Mouse (Mus musculus) midbrain, embryonic 10.5 days (tissue): ENCODE data around the gene Mmp2. TPM values are rescaled to one million over a fixed set of nuclear protein-coding genes. Genes with fewer than 3 reads are reported as not detected.

ENCODE experiments used
- polyA plus RNA-seq: library from polyadenylated mRNA; unstranded; fragments of >200 nt; fragmentation: Nextera tagmentation; extraction: Ambion mirVana; gene quantifications from 2 replicates; pipeline ENCODE4 v1.2.1, GENCODE M21; 2016

The Mmp2 gene
- polyA plus RNA-seq, 1 experiment from 2014 or later: 46.9 TPM

Other genes with a start within 250 kb of the Mmp2 start
- 2.3 and 3.0 TPM in 2 replicates for gene Irx6, start 153.0 kb upstream of the Mmp2 start, polyA plus RNA-seq
- 3.0 and 3.9 TPM in 2 replicates for gene Lpcat2, start 28.0 kb downstream of the Mmp2 start, polyA plus RNA-seq
- gene Capns2, start 74.1 kb downstream of the Mmp2 start, polyA plus RNA-seq: 0.23 and 0.26 TPM in 2 replicates
- gene Slc6a2, start 132.8 kb downstream of the Mmp2 start, polyA plus RNA-seq: not detected in 2 replicates
- not detected in 2 replicates for gene Ces1a, start 220.9 kb downstream of the Mmp2 start, polyA plus RNA-seq